Comparison of ENCODE assay signal across 14 mouse cellular contexts in genomic region chr9:122837216-122837615, GRCm38 (mm10). TPM values are rescaled to one million over a fixed set of nuclear protein-coding genes. Genes with fewer than 3 reads are reported as not detected.
DNase-seq lines count a peak whose midpoint lies in the region; ATAC-seq and TF ChIP-seq lines count a peak whose summit lies in the region.
"Had no signal": no experiment of that assay in that cellular context is flagged by ENCODE, and none has a peak within 500 bp of the region (broad histone marks: within the 10 kb centered on the region; RNA-seq: fewer than 3 reads in every experiment).

No protein-coding gene starts in this region.

- H3K9ac ChIP-seq in heart, postnatal 0 days (replicated peaks; ENCODE audit: low read depth, low read length), result no peak overlapping the region
- no peak overlapping the region for H3K9ac ChIP-seq in heart, embryonic 11.5 days (ENCODE audit: low read depth, low read length)
- no peak overlapping the region for H3K9ac ChIP-seq in neural tube, embryonic 13.5 days
- no peak overlapping the region for H3K9ac ChIP-seq in limb, embryonic 13.5 days
- no peak overlapping the region for H3K9ac ChIP-seq in liver, embryonic 11.5 days (ENCODE audit: low read depth, low read length)

- WGBS in heart, postnatal 0 days, result 79% methylated on average over 4 of the region's 4 CpGs
- 76% methylated on average over 4 of the region's 4 CpGs for WGBS in heart, embryonic 11.5 days (ENCODE audit: insufficient replicate concordance)
- 87% methylated on average over 4 of the region's 4 CpGs for WGBS in neural tube, embryonic 13.5 days
- 80% methylated on average over 4 of the region's 4 CpGs for WGBS in limb, embryonic 13.5 days
- WGBS in liver, embryonic 11.5 days, result 80% methylated on average over 4 of the region's 4 CpGs

- no peak for DNase-seq in heart, postnatal 0 days (ENCODE audit: low spot score)
- DNase-seq in neural tube, embryonic 10.5 days (ENCODE audit: extremely low spot score, low spot score), result no peak
- DNase-seq in spleen, postnatal 36 days (ENCODE audit: low spot score in 2 of 2), result no peak
- DNase-seq in liver, embryonic 11.5 days (ENCODE audit: low spot score), result no peak

- H3K4me3 ChIP-seq in heart, postnatal 0 days (ENCODE audit: low read depth, low read length), result no peak overlapping the region
- no peak overlapping the region for H3K4me3 ChIP-seq in heart, embryonic 11.5 days (ENCODE audit: low read depth, low read length)
- no peak overlapping the region for H3K4me3 ChIP-seq in neural tube, embryonic 13.5 days
- H3K4me3 ChIP-seq in limb, embryonic 13.5 days, result no peak overlapping the region
- H3K4me3 ChIP-seq in liver, embryonic 11.5 days (ENCODE audit: low read depth, low read length), result no peak overlapping the region

- no peak for TF ChIP-seq EP300 in heart, postnatal 0 days (IDR thresholded peaks at IDR 0.05; ENCODE audit: low read depth)

- no peaks in the 10 kb centered on the region for H3K9me3 ChIP-seq in heart, postnatal 0 days (replicated peaks; ENCODE audit: control insufficient read depth, low read length)
- H3K9me3 ChIP-seq in heart, embryonic 11.5 days (replicated peaks; ENCODE audit: control insufficient read depth, low read length), result no peaks in the 10 kb centered on the region
- no peaks in the 10 kb centered on the region; the same call in 1 of the 2 replicates for H3K9me3 ChIP-seq in neural tube, embryonic 13.5 days
- no peaks in the 10 kb centered on the region for H3K9me3 ChIP-seq in limb, embryonic 13.5 days
- H3K9me3 ChIP-seq in liver, embryonic 11.5 days (ENCODE audit: control insufficient read depth, low read length), result no peaks in the 10 kb centered on the region

- H3K4me2 ChIP-seq in heart, postnatal 0 days (ENCODE audit: low read depth, low read length), result no peak overlapping the region; the same call in 1 of the 2 replicates
- H3K4me2 ChIP-seq in heart, embryonic 11.5 days, result no peak overlapping the region
- no peak overlapping the region for H3K4me2 ChIP-seq in neural tube, embryonic 13.5 days
- H3K4me2 ChIP-seq in limb, embryonic 13.5 days (replicated peaks), result peak overlapping the region; percentile 39
- H3K4me2 ChIP-seq in liver, embryonic 11.5 days, result no peak overlapping the region

- no peaks in the 10 kb centered on the region for H3K27me3 ChIP-seq in heart, postnatal 0 days (ENCODE audit: control insufficient read depth, insufficient read depth, low read length)
- H3K27me3 ChIP-seq in heart, embryonic 11.5 days (ENCODE audit: control insufficient read depth, insufficient read depth, low read length), result no peaks in the 10 kb centered on the region
- no peaks in the 10 kb centered on the region for H3K27me3 ChIP-seq in neural tube, embryonic 13.5 days
- no peaks in the 10 kb centered on the region for H3K27me3 ChIP-seq in limb, embryonic 13.5 days
- H3K27me3 ChIP-seq in liver, embryonic 11.5 days (replicated peaks; ENCODE audit: control insufficient read depth, insufficient read depth, low read length), result no peaks in the 10 kb centered on the region
- H3K27me3 ChIP-seq: Patski had no signal

- H3K27ac ChIP-seq in heart, postnatal 0 days (ENCODE audit: low read depth), result peak overlapping the region; percentile 51
- H3K27ac ChIP-seq in heart, embryonic 11.5 days (ENCODE audit: low read depth, low read length), result no peak overlapping the region
- peak overlapping the region; percentile 80 for H3K27ac ChIP-seq in neural tube, embryonic 13.5 days (replicated peaks)
- peak overlapping the region; percentile 80 for H3K27ac ChIP-seq in limb, embryonic 13.5 days
- H3K27ac ChIP-seq in liver, embryonic 11.5 days (ENCODE audit: low read depth, low read length), result no peak overlapping the region

- H3K36me3 ChIP-seq in heart, postnatal 0 days (replicated peaks; ENCODE audit: control insufficient read depth, insufficient read depth, low read length), result 0 out of 2 replicates have a peak, but pooled peaks cover 13% of the 10 kb centered on the region
- H3K36me3 ChIP-seq in heart, embryonic 11.5 days (ENCODE audit: control insufficient read depth, insufficient read depth, low read length), result no peaks in the 10 kb centered on the region
- peaks cover 18% of the 10 kb centered on the region for H3K36me3 ChIP-seq in neural tube, embryonic 13.5 days
- peaks cover 19% of the 10 kb centered on the region for H3K36me3 ChIP-seq in limb, embryonic 13.5 days
- no peaks in the 10 kb centered on the region for H3K36me3 ChIP-seq in liver, embryonic 11.5 days (ENCODE audit: control insufficient read depth, insufficient read depth, low read length)

- TF ChIP-seq CTCF in heart, postnatal 0 days (IDR thresholded peaks at IDR 0.05; ENCODE audit: low read depth), result no peak

- ATAC-seq in heart, postnatal 0 days (ENCODE audit: insufficient read depth, low read depth), result peak; percentile 4; the same call in 1 of the 2 replicates
- ATAC-seq in heart, embryonic 11.5 days (replicated peaks; ENCODE audit: insufficient number of reproducible peaks, low FRiP score, low TSS enrichment), result no peak
- peak; percentile 54 for ATAC-seq in neural tube, embryonic 13.5 days (ENCODE audit: low read depth)
- ATAC-seq in limb, embryonic 13.5 days (ENCODE audit: low FRiP score, low read depth), result peak; percentile 53
- no peak for ATAC-seq in liver, embryonic 11.5 days (replicated peaks; ENCODE audit: low FRiP score)
- ATAC-seq: CD4-positive, CD25-positive, alpha-beta regulatory T cell, adult 4 months; Patski had no signal

- H3K4me1 ChIP-seq in heart, postnatal 0 days (ENCODE audit: control insufficient read depth, insufficient read depth), result peaks cover 9% of the 10 kb centered on the region; the same call in 1 of the 2 replicates
- H3K4me1 ChIP-seq in heart, embryonic 11.5 days (ENCODE audit: control insufficient read depth, insufficient read depth, low read length), result no peaks in the 10 kb centered on the region
- H3K4me1 ChIP-seq in neural tube, embryonic 13.5 days (replicated peaks), result peaks cover 22% of the 10 kb centered on the region
- H3K4me1 ChIP-seq in limb, embryonic 13.5 days, result peaks cover 27% of the 10 kb centered on the region
- H3K4me1 ChIP-seq in liver, embryonic 11.5 days (replicated peaks; ENCODE audit: control insufficient read depth, insufficient read depth, low read length), result no peaks in the 10 kb centered on the region

RNA-seq across cellular contexts. Expression of gene Gm35549, which starts 6.6 kb away (rescaled TPM):
- total RNA-seq in heart, postnatal 0 days (2014; rRNA removed; ENCODE audit: low replicate concordance), result not detected in 2 replicates
- 0.20 TPM in 1 of 2 replicates, not detected in the other for polyA plus RNA-seq in heart, postnatal 0 days (2015; fragmentation: Nextera tagmentation; extraction: Ambion mirVana)
- polyA plus RNA-seq in heart, embryonic 11.5 days (2014; fragmentation: Nextera tagmentation; extraction: Ambion mirVana), result 0.47 and 0.51 TPM in 2 replicates
- not detected in 2 replicates for polyA plus RNA-seq in neural tube, embryonic 13.5 days (2015; fragmentation: Nextera tagmentation; extraction: Ambion mirVana)
- 0.34 and 0.67 TPM in 2 replicates for polyA plus RNA-seq in limb, embryonic 13.5 days (2015; fragmentation: Nextera tagmentation; extraction: Ambion mirVana)
- polyA plus RNA-seq in liver, embryonic 11.5 days (2014; fragmentation: Nextera tagmentation; extraction: Ambion mirVana), result not detected in 2 replicates
- total RNA-seq: adrenal gland, postnatal 25 days; left cerebral cortex, postnatal 4 days had no signal
- polyA plus RNA-seq: cortical plate, adult 2 months; gonadal fat pad, adult 2 months; thymus, postnatal 0 days had no signal

RNA-seq across cellular contexts. Expression of gene Zfp445, which starts 28.6 kb away (rescaled TPM):
- 51.3 and 72.3 TPM in 2 replicates for total RNA-seq in heart, postnatal 0 days (2014; rRNA removed; ENCODE audit: low replicate concordance)
- polyA plus RNA-seq in heart, postnatal 0 days (2015; fragmentation: Nextera tagmentation; extraction: Ambion mirVana), result 19.0 and 24.6 TPM in 2 replicates
- 34.4 and 42.1 TPM in 2 replicates for polyA plus RNA-seq in heart, embryonic 11.5 days (2014; fragmentation: Nextera tagmentation; extraction: Ambion mirVana)
- polyA plus RNA-seq in neural tube, embryonic 13.5 days (2015; fragmentation: Nextera tagmentation; extraction: Ambion mirVana), result 82.6 and 102 TPM in 2 replicates
- polyA plus RNA-seq in limb, embryonic 13.5 days (2015; fragmentation: Nextera tagmentation; extraction: Ambion mirVana), result 75.2 and 88.0 TPM in 2 replicates
- polyA plus RNA-seq in liver, embryonic 11.5 days (2014; fragmentation: Nextera tagmentation; extraction: Ambion mirVana), result 43.5 and 50.2 TPM in 2 replicates

RNA-seq across cellular contexts. Expression of gene Tcaim, which starts 31.9 kb away (rescaled TPM):
- total RNA-seq in heart, postnatal 0 days (2014; rRNA removed; ENCODE audit: low replicate concordance), result 4.0 and 6.5 TPM in 2 replicates
- polyA plus RNA-seq in heart, postnatal 0 days (2015; fragmentation: Nextera tagmentation; extraction: Ambion mirVana), result 9.8 and 10.0 TPM in 2 replicates
- polyA plus RNA-seq in heart, embryonic 11.5 days (2014; fragmentation: Nextera tagmentation; extraction: Ambion mirVana), result 4.4 and 5.0 TPM in 2 replicates
- 9.5 and 10.0 TPM in 2 replicates for polyA plus RNA-seq in neural tube, embryonic 13.5 days (2015; fragmentation: Nextera tagmentation; extraction: Ambion mirVana)
- 8.4 TPM in 2 replicates for polyA plus RNA-seq in limb, embryonic 13.5 days (2015; fragmentation: Nextera tagmentation; extraction: Ambion mirVana)
- polyA plus RNA-seq in liver, embryonic 11.5 days (2014; fragmentation: Nextera tagmentation; extraction: Ambion mirVana), result 2.8 and 4.8 TPM in 2 replicates

RNA-seq across cellular contexts. Expression of gene Zkscan7, which starts 48.3 kb away (rescaled TPM):
- 3.9 and 5.4 TPM in 2 replicates for total RNA-seq in heart, postnatal 0 days (2014; rRNA removed; ENCODE audit: low replicate concordance)
- 1.4 and 1.5 TPM in 2 replicates for polyA plus RNA-seq in heart, postnatal 0 days (2015; fragmentation: Nextera tagmentation; extraction: Ambion mirVana)
- polyA plus RNA-seq in heart, embryonic 11.5 days (2014; fragmentation: Nextera tagmentation; extraction: Ambion mirVana), result 1.3 and 1.7 TPM in 2 replicates
- polyA plus RNA-seq in neural tube, embryonic 13.5 days (2015; fragmentation: Nextera tagmentation; extraction: Ambion mirVana), result 3.9 and 4.8 TPM in 2 replicates
- polyA plus RNA-seq in limb, embryonic 13.5 days (2015; fragmentation: Nextera tagmentation; extraction: Ambion mirVana), result 3.7 and 4.9 TPM in 2 replicates
- polyA plus RNA-seq in liver, embryonic 11.5 days (2014; fragmentation: Nextera tagmentation; extraction: Ambion mirVana), result 1.1 and 2.0 TPM in 2 replicates

Comparison
In these comparisons a context has a peak if more than half of its experiments do, and no peak if none do; other contexts are left out.
1. ATAC-seq: peak in heart, postnatal 0 days (single experiment), neural tube, embryonic 13.5 days (single experiment) and limb, embryonic 13.5 days (single experiment); none in heart, embryonic 11.5 days (single experiment) and liver, embryonic 11.5 days (single experiment).
2. H3K27ac ChIP-seq: peak in heart, postnatal 0 days (single experiment), neural tube, embryonic 13.5 days (single experiment) and limb, embryonic 13.5 days (single experiment); none in heart, embryonic 11.5 days (single experiment) and liver, embryonic 11.5 days (single experiment).